Mouse (Mus musculus) CH12.LX (cell line): ENCODE data around the gene Wnt10b. TPM values are rescaled to one million over a fixed set of nuclear protein-coding genes. Genes with fewer than 3 reads are reported as not detected.

Source experiments
- DNase-seq: peaks from one replicate; pipeline ENCODE4 v3.0.0-alpha.2; 2013; ENCODE audit errors: extremely low read depth
- H3K27ac ChIP-seq: 2 replicates; pipeline ENCODE4 v1.5.1; 2012; ENCODE audit warnings: low read depth, mild to moderate bottlenecking, control low read depth, moderate library complexity; ENCODE audit not compliant: insufficient read depth
- H3K27me3 ChIP-seq: replicated peaks from 2 replicates; pipeline ENCODE3; 2012; ENCODE audit warnings: inconsistent platforms
- H3K36me3 ChIP-seq, 2 experiments: replicated peaks in 1 of 2; 2 replicates each; pipeline versions ENCODE3 to v1.6.1; 2012; ENCODE audit warnings: inconsistent platforms in 1 of 2, low read length in 1 of 2, mild to moderate bottlenecking in 1 of 2, mixed read lengths in 1 of 2, moderate library complexity in 1 of 2; ENCODE audit not compliant: control insufficient read depth in 1 of 2, insufficient read depth in 1 of 2
- H3K4me1 ChIP-seq, 2 experiments: 2 replicates each; pipeline ENCODE4 v1.6.1; 2012; ENCODE audit warnings: inconsistent platforms in 1 of 2, moderate library complexity in 1 of 2; ENCODE audit not compliant: insufficient read depth in 2 of 2, control insufficient read depth in 1 of 2
- H3K4me2 ChIP-seq: 2 replicates; pipeline ENCODE4 v1.6.1; 2012; ENCODE audit warnings: low read depth, mild to moderate bottlenecking, control low read depth; ENCODE audit not compliant: poor library complexity, insufficient read depth, severe bottlenecking
- H3K4me3 ChIP-seq, 3 experiments: fragments of 150-350 bp in 1 of 3; sonication (generic) in 1 of 3; replicated peaks in 1 of 3; 2 replicates each; pipeline versions ENCODE3 to v1.5.1; 2011 to 2012; ENCODE audit warnings: low read depth in 2 of 3, low read length in 2 of 3, mild to moderate bottlenecking in 2 of 3, moderate library complexity in 2 of 3, control low read depth in 1 of 3, improper control_type of control experiment in 1 of 3, inconsistent platforms in 1 of 3, mixed read lengths in 1 of 3; ENCODE audit not compliant: poor library complexity in 1 of 3
- H3K79me2 ChIP-seq: replicated peaks from 2 replicates; pipeline ENCODE4 v1.6.1; 2012; ENCODE audit warnings: mild to moderate bottlenecking, moderate library complexity; ENCODE audit not compliant: control insufficient read depth, poor library complexity, insufficient read depth, severe bottlenecking; ENCODE audit errors: extremely low read depth
- H3K9ac ChIP-seq: 2 replicates; pipeline ENCODE4 v1.6.1; 2012; ENCODE audit warnings: low read depth, mild to moderate bottlenecking, control low read depth, moderate library complexity; ENCODE audit not compliant: insufficient read depth
- H3K9me3 ChIP-seq: replicated peaks from 2 replicates; pipeline ENCODE3; 2012; ENCODE audit warnings: low read length, inconsistent platforms, mixed read lengths
- BHLHE40 ChIP-seq: IDR thresholded peaks from 2 replicates; pipeline ENCODE4 v1.6.1; 2011; ENCODE audit warnings: mild to moderate bottlenecking, low read depth, low read length, improper control_type of control experiment
- CHD2 ChIP-seq: IDR thresholded peaks from 2 replicates; pipeline ENCODE4 v1.6.1; 2011; ENCODE audit warnings: low read length, improper control_type of control experiment
- EP300 ChIP-seq: IDR thresholded peaks from 2 replicates; pipeline ENCODE4 v1.6.1; 2011; ENCODE audit warnings: low read length, improper control_type of control experiment
- ETS1 ChIP-seq: conservative IDR thresholded peaks from 2 replicates; pipeline ENCODE4 v1.6.1; 2012; ENCODE audit warnings: low read depth, mild to moderate bottlenecking, inconsistent platforms, low read length, improper control_type of control experiment, moderate library complexity
- HCFC1 ChIP-seq: IDR thresholded peaks from 2 replicates; pipeline ENCODE4 v1.6.1; 2012; ENCODE audit warnings: low read depth, mild to moderate bottlenecking, inconsistent platforms, low read length, improper control_type of control experiment
- IRF4 ChIP-seq: IDR thresholded peaks from 2 replicates; pipeline ENCODE4 v1.6.1; 2014; ENCODE audit warnings: low read depth, mild to moderate bottlenecking, inconsistent platforms, low read length, improper control_type of control experiment
- JUN ChIP-seq: IDR thresholded peaks from 2 replicates; pipeline ENCODE4 v1.6.1; 2011; ENCODE audit warnings: low read depth, mild to moderate bottlenecking, low read length, improper control_type of control experiment, moderate library complexity; ENCODE audit not compliant: insufficient read depth
- KAT2A ChIP-seq: IDR thresholded peaks from 2 replicates; pipeline ENCODE4 v1.6.1; 2012; ENCODE audit warnings: low read length, improper control_type of control experiment, inconsistent platforms; ENCODE audit not compliant: insufficient replicate concordance
- MAX ChIP-seq: IDR thresholded peaks from 2 replicates; pipeline ENCODE4 v1.6.1; 2011; ENCODE audit warnings: low read length, improper control_type of control experiment
- MEF2A ChIP-seq: IDR thresholded peaks from 2 replicates; pipeline ENCODE4 v1.6.1; 2014; ENCODE audit warnings: low read depth, mild to moderate bottlenecking, inconsistent platforms, low read length, improper control_type of control experiment, borderline replicate concordance
- NRF1 ChIP-seq: IDR thresholded peaks from 2 replicates; pipeline ENCODE4 v1.6.1; 2014; ENCODE audit warnings: low read depth, mild to moderate bottlenecking, inconsistent platforms, low read length, improper control_type of control experiment, moderate library complexity
- POLR2AphosphoS2 ChIP-seq: IDR thresholded peaks from 2 replicates; pipeline ENCODE4 v1.6.1; 2011; ENCODE audit warnings: low read depth, low read length, improper control_type of control experiment
- RCOR1 ChIP-seq: conservative IDR thresholded peaks from 2 replicates; pipeline ENCODE4 v1.6.1; 2012; ENCODE audit warnings: low read depth, mild to moderate bottlenecking, inconsistent platforms, low read length, improper control_type of control experiment
- ZC3H11A ChIP-seq: IDR thresholded peaks from 2 replicates; pipeline ENCODE4 v1.6.1; 2012; ENCODE audit warnings: low read depth, mild to moderate bottlenecking, inconsistent platforms, low read length, improper control_type of control experiment
- ZKSCAN1 ChIP-seq: IDR thresholded peaks from 2 replicates; pipeline ENCODE4 v1.6.1; 2012; ENCODE audit warnings: low read depth, inconsistent platforms, low read length, improper control_type of control experiment, borderline replicate concordance
- dilution Hi-C: fragments of 300-500 bp; cut with MboI; formaldehyde crosslinking; loops from 2 replicates; pipeline ENCODE4 v1.14.3; 2020; ENCODE audit warnings: low sequenced_read_pairs; ENCODE audit not compliant: extremely low pct_unique_long_range_greater_than_20kb, extremely low pct_ligation_motif_present
- in situ Hi-C: fragments of 300-500 bp; cut with MboI; formaldehyde crosslinking; loops from 3 replicates; pipeline ENCODE4 v1.14.3; 2019; ENCODE audit warnings: low sequenced_read_pairs, low pct_ligation_motif_present, low pct_unique_long_range_greater_than_20kb, mixed read lengths
- polyA plus RNA-seq: library from polyadenylated mRNA; unstranded; fragments of >175 nt; gene quantifications from 2 replicates; pipeline ENCODE4 v1.2.1, GENCODE M21; 2012; ENCODE audit warnings: low read depth; ENCODE audit not compliant: insufficient read length
- total RNA-seq, 2 experiments: library from RNA; depleted of rRNA; stranded (reverse); fragments of 300-350 nt in 1 of 2; fragments of >200 nt in 1 of 2; gene quantifications; 2 replicates each; pipeline ENCODE4 v1.2.3; 2012 to 2014

Wnt10b gene
- total and polyA plus RNA-seq, 3 experiments, result 25.4 to 64.4 (median 56.2) TPM

DNA sequence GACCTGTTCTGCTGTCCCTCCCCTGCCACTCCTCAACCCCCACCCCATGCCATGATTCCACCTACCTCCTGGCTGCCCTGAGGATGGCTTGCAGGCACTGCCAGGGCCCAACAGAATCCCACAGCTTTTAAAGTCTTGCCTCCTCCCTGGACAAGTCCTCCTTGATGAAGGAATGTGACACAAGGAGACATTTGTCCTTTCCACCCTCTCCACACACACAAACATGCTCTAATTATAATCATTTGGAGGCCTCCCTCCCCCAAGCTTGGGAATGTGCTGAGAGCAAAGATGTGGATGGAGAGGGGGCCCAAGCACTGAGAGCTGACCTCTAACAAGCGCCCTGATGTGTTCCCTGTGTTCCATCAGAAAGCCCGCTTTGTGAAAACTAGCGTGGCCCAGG, 31.4 kb upstream of the Wnt10b start, which contains the start of gene Ddn:
Ddn (minus strand) TSS at position 101 of the 400 bp plus-strand sequence.
- Histone ChIP-seq H3K9ac (no peak within 1 kb of the TSS), H3K4me2 (no peak within 1 kb of the TSS), H3K9me3 (peaks cover 16% of the 10 kb centered on the region), H3K79me2 (no peaks in the 10 kb centered on the region), H3K4me3 (no peak within 1 kb of the TSS), H3K27ac (no peak within 1 kb of the TSS), H3K27me3 (peaks cover 45% of the 10 kb centered on the region), H3K4me1 (peaks cover 5 to 16% of the 10 kb centered on the region in 2 experiments; a peak in 2 of 4 replicates), H3K36me3 (peaks cover 15 to 35% of the 10 kb centered on the region in 2 experiments)
- no peak for DNase-seq
- in situ Hi-C loops (no loop called here), dilution Hi-C loops (no loop called here)
- TF ChIP-seq EP300, result no peak
- no peak for TF ChIP-seq BHLHE40
- no peak for TF ChIP-seq CHD2
- TF ChIP-seq RCOR1, result no peak
- TF ChIP-seq HCFC1, result no peak
- no peak for TF ChIP-seq MEF2A
- no peak for TF ChIP-seq IRF4
- no peak for TF ChIP-seq ZC3H11A
- no peak for TF ChIP-seq MAX
- no peak for TF ChIP-seq JUN
- no peak for TF ChIP-seq POLR2AphosphoS2
- no peak for TF ChIP-seq KAT2A
- no peak for TF ChIP-seq NRF1
- no peak for TF ChIP-seq ETS1

DNA sequence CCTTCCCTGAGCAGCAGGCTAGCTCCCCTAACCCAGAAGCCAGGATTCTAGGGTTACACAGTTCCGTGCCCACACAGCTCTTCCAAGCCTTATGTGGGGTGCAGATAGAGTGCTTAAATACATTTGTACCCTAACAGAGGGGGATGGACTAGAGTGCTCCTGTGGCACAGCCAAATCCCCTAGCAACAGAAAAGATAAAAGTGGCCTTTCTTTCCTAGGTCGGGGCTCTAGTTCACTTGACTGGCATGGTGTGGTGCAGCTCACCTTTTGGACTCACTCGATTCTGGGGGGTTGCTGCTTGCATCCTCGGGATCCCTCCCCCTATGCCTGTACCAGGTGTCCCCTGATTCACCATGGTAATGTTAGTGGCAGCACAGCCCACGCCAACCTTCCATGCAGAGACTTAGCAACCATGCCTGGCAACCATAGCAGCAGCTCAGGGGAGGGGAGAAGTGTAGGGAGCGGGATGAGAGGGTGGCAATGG, 30.7 kb upstream of the Wnt10b start:
- no peak overlapping the region for H3K9ac ChIP-seq
- DNase-seq, result no peak
- H3K79me2 ChIP-seq, result no peaks in the 10 kb centered on the region
- no peak overlapping the region for H3K27ac ChIP-seq
- H3K27me3 ChIP-seq, result peaks cover 49% of the 10 kb centered on the region
- TF ChIP-seq ZKSCAN1 (no peak), JUN (no peak), HCFC1 (no peak)
- TF ChIP-seq, all 38 proteins: peak for 0
- Histone ChIP-seq H3K9me3 (peaks cover 16% of the 10 kb centered on the region), H3K36me3 (peaks cover 10 to 28% of the 10 kb centered on the region in 2 experiments), H3K4me3 (no peak overlapping the region), H3K4me2 (no peak overlapping the region), H3K4me1 (peaks cover 5 to 21% of the 10 kb centered on the region in 2 experiments; a peak in 2 of 4 replicates)
- dilution Hi-C loops, result no loop called here
- in situ Hi-C loops, result no loop called here
